Mouse (Mus musculus) lung, adult 2 months (tissue): ENCODE data around the gene Adamts2. TPM values are rescaled to one million over a fixed set of nuclear protein-coding genes. Genes with fewer than 3 reads are reported as not detected.

Source experiments
- DNase-seq: peaks from one replicate; pipeline ENCODE4 v3.0.0; 2022
- H3K4me1 ChIP-seq: fragments of 200-500 bp; 2 replicates; pipeline ENCODE4 v1.6.1; 2011; ENCODE audit warnings: low read length; ENCODE audit not compliant: control insufficient read depth, insufficient read depth
- H3K4me3 ChIP-seq: fragments of 200-500 bp; replicated peaks from 2 replicates; pipeline ENCODE3; 2011; ENCODE audit warnings: low read depth, mild to moderate bottlenecking, control low read depth, low read length; ENCODE audit errors: extremely low read depth
- CTCF ChIP-seq: fragments of 200-500 bp; IDR thresholded peaks from 2 replicates; pipeline ENCODE4 v1.5.1; 2011; ENCODE audit warnings: mild to moderate bottlenecking, low read length, control low read depth; ENCODE audit not compliant: insufficient read depth
- POLR2A ChIP-seq: fragments of 200-500 bp; IDR thresholded peaks from 2 replicates; pipeline ENCODE4 v1.6.1; 2011; ENCODE audit warnings: low read depth, mild to moderate bottlenecking, control low read depth, low read length, borderline replicate concordance; ENCODE audit errors: extremely low read depth
- WGBS: fragments of 180-500 bp; shearing (Covaris S2); methylation state at CpG from one replicate; pipeline ENCODE4 v1.1.7; 2018; 5-methylcytosine and 5-hydroxymethylcytosine counted together
- polyA plus RNA-seq: library from polyadenylated mRNA; depleted of rRNA; stranded (reverse); fragments of >200 nt; gene quantifications from 2 replicates; pipeline ENCODE4 v1.2.3, GENCODE M21; 2012

Gene Adamts2
- polyA plus RNA-seq, 1 experiment = 27.4 TPM

GRCm38 (mm10) chr11:50797674-50798073, 195.8 kb downstream of the Adamts2 start:
- no peak for DNase-seq
- no peak for TF ChIP-seq CTCF
- TF ChIP-seq POLR2A = no peak
- Histone ChIP-seq H3K4me1 (no peaks in the 10 kb centered on the region), H3K4me3 (no peak overlapping the region)
- 65% methylated on average over 11 of the region's 11 CpGs for WGBS

GRCm38 (mm10) chr11:50798836-50799235, 197.0 kb downstream of the Adamts2 start:
- H3K4me3 ChIP-seq = no peak overlapping the region
- no peak for TF ChIP-seq POLR2A
- TF ChIP-seq CTCF = no peak
- no peaks in the 10 kb centered on the region for H3K4me1 ChIP-seq
- DNase-seq = no peak

DNA sequence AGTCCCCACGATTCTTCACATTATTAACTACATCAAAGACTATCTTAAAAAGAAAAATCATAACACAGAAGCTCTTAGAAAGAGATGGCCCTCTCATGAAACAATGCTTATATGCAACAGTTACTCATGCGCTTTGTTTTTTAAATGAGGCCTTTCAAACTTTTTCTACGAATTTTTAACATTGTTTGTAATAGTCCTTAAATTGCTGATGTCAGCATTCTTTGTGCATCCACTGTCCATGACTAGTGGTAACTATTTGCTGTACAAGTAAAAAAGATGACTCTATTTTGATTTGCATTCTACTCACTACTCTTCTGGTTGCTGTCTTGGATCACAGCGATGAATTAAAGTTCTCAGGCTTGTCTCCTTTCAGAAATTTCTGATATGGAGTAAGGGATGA, 212.3 kb downstream of the Adamts2 start:
- TF ChIP-seq CTCF (no peak), POLR2A (no peak)
- no peaks in the 10 kb centered on the region for H3K4me1 ChIP-seq
- H3K4me3 ChIP-seq = no peak overlapping the region
- DNase-seq = no peak
- 98% methylated on average over 4 of the region's 4 CpGs for WGBS

GRCm38 (mm10) chr11:50826214-50826613, 224.3 kb downstream of the Adamts2 start:
- no peak for DNase-seq
- no peak for TF ChIP-seq POLR2A
- no peak for TF ChIP-seq CTCF
- no peaks in the 10 kb centered on the region for H3K4me1 ChIP-seq
- WGBS = 49% methylated on average over 2 of the region's 2 CpGs
- no peak overlapping the region for H3K4me3 ChIP-seq

DNA sequence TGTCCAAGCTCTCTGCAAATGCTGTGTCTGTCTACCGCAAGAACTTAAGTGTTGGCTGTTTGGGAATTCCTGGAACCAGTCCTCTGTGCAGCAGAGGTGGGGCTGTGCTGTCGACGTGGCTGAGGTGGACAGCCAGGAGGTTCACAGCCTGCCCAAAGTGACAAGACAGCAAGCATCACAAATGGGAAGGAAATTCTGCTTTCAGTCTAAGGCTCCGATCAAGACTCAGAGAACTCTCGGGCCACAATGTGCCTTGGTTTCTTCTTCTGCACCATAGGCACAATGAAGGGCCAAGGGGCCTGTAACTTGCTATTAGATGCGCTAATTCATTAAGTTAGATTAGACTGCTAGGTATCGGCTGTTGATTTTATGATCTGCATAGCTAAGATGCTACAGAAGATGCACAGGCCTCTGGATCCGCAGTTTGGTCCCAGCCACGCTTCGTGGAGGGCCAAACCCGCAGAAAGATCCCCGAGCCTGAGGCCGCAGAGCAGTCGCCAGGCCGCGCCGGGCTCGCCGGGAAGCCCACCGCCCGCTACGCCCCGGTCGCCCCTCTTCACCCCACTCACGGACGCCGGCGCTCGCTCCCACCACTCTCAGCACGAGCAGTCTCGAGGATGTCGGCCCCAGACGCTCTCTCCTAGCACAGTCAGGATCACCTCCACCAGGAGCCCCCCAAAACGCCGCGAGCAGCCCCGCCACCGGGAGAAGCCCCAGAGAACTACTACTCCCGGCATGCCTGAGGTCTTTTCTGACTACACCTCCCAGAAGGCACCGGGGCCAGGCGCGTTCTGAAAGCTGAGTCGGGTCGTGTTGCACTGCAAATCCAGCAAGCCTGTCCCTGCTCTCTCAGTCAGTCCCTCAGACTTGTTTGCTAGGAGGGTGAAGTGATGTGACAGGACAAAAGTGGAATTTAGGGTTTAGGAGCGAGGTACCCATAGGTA, 225.4 kb downstream of the Adamts2 start, which contains the start of gene Zfp354c:
Zfp354c (minus strand) TSS at position 715 of the 944 bp plus-strand sequence.
- DNase-seq = peak; percentile 79
- 1% methylated on average over 45 of the region's 45 CpGs for WGBS
- Histone ChIP-seq H3K4me1 (no peaks in the 10 kb centered on the region), H3K4me3 (peak within 1 kb of the TSS; percentile 92)
- TF ChIP-seq POLR2A = peak; percentile 78; the same call in 1 of the 2 replicates
- TF ChIP-seq CTCF = no peak

DNA sequence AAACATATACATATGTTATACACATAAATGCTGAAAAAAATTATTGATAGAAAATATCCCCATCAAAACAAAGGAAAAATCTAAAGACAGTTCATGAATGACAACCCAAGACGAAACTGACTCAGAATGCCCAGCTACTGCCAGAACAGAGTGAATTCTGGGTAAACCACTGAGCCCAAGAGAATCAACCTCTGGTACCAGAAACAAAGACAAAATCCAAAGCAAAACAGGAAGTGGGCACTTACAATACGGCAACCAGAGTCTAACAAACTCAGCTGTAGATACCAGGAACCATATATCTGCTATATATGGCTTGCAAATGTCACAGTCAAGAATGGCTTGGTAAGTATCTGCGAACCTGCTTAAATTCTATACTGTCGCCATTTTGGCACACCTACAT, 233.8 kb downstream of the Adamts2 start:
- Histone ChIP-seq H3K4me1 (no peaks in the 10 kb centered on the region), H3K4me3 (no peak overlapping the region)
- 69% methylated on average over 4 of the region's 4 CpGs for WGBS
- TF ChIP-seq POLR2A (no peak), CTCF (no peak)
- no peak for DNase-seq

- Histone ChIP-seq H3K4me1 (no peaks in the 10 kb centered on the region), H3K4me3 (peak within 1 kb of the TSS; percentile 36)
- WGBS = 17% methylated on average over 22 of the region's 22 CpGs
- TF ChIP-seq POLR2A (peak; percentile 57; the same call in 1 of the 2 replicates), CTCF (no peak)
- peak; percentile 83 for DNase-seq
Observed at GRCm38 (mm10) chr11:50841023-50841735, 239.3 kb downstream of the Adamts2 start, which contains the start of gene Zfp879. Gene Zfp879 (minus strand): TSS chr11:50841552.

DNA sequence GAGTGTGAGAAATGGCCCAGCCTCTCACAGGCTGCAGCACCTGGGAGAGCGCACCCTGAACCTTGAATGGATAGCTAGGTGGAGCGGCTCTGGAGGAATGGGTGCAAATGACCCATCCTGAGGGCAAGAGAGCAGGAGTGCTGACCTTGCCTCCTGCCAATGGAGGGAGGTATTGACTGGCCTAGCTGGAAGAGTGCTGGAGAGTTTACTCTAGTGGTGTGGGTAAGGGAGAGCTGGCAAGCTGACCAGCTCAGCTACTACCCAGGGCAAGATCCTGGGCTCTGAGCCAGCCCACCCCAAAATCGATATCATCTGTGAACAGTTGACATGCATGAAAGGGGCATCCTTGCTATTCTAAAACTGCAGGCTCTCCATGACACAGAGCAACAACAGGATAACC, 244.1 kb downstream of the Adamts2 start:
- Histone ChIP-seq H3K4me1 (no peaks in the 10 kb centered on the region), H3K4me3 (no peak overlapping the region)
- 92% methylated on average over 3 of the region's 3 CpGs for WGBS
- no peak for DNase-seq
- TF ChIP-seq POLR2A (no peak), CTCF (no peak)

DNA sequence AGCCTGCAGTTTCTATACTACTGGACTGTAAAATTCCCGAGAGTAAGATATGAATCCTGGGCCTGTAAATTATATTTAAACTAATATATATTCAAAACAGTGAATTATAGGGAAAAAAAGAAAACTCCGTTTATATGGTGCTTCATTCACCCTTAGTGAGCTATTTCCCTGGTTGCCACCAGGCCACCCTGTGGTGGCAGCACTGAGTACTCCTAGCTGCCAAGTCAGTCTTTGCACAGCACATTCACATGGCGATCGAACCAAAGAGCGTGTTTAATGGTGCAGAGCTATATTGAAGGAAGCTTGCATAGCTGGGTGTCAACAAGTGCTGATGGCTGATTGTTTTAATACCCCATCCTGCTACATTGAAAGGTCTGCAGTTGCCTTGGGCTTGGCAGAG, 245.2 kb downstream of the Adamts2 start:
- no peaks in the 10 kb centered on the region; the same call in 1 of the 2 replicates for H3K4me1 ChIP-seq
- TF ChIP-seq CTCF (0 out of 2 replicates have a peak, but pooled peaks have one; percentile 24), POLR2A (no peak)
- DNase-seq = no peak
- H3K4me3 ChIP-seq = no peak overlapping the region
- 73% methylated on average over 5 of the region's 5 CpGs for WGBS
